Mouse (Mus musculus): ENCODE results near the gene Dapp1.

DNA sequence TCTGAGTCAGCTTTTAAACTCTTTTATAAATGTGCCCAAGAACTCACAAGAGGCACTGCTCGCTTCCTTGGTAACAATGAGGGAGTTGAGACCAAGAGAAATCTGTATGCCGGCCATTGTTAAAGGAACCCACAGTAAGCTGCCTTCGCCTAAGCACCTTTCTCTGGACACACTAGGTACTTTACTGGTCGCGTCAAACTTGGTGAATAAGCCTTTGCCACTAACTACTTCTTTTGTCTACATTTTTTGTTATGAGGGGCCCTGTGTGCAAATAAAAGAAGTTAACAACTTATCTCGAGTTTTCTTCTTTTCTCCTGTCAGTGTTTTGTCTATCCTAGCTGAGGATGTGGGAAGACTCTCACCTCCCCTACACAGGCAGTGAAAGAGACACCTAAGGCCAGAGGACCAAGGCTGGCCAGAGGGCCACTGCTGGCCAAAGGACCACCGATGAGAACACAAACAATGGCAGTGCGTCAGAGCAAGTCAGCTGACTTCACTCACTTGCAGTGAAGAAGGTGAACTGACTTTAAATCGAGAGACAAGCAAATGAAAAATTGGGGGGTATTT, 18.0 kb upstream of the Dapp1 start:
- no peak for TF ChIP-seq CTCF (IDR thresholded peaks at IDR 0.05; ENCODE audit: low read depth)
- TF ChIP-seq EP300 (IDR thresholded peaks at IDR 0.05; ENCODE audit: low read depth), result no peak

Measured in liver, postnatal 0 days (tissue).